Mouse (Mus musculus) erythroblast, embryonic 14.5 days (primary cell): Measurements from ENCODE around the gene Plekhg5.

Source experiments
- GATA1 ChIP-seq: IDR thresholded peaks from 2 replicates; pipeline ENCODE4 v1.6.1; 2012; ENCODE audit warnings: low read length, inconsistent platforms, mixed read lengths
- TAL1 ChIP-seq: IDR thresholded peaks from 3 replicates; pipeline ENCODE4 v1.6.1; 2012; ENCODE audit warnings: low read length, inconsistent platforms, mixed read lengths

- TF ChIP-seq GATA1 (no peak), TAL1 (no peak)
Observed at GRCm38 (mm10) chr4:152079261-152079660, 7.0 kb downstream of the Plekhg5 start.
